Mouse (Mus musculus): ENCODE results near the gene Aqp9. TPM values are rescaled to one million over a fixed set of nuclear protein-coding genes. Genes with fewer than 3 reads are reported as not detected.

The Aqp9 gene
- polyA plus RNA-seq, 1 experiment: 0.36 TPM

- DNase-seq (ENCODE audit: low read depth): peak; percentile 76
- TF ChIP-seq POLR2A (IDR thresholded peaks at IDR 0.05; ENCODE audit: borderline replicate concordance, extremely low read depth, insufficient read depth, insufficient read length, poor library complexity, severe bottlenecking): no peak
- TF ChIP-seq CTCF (IDR thresholded peaks at IDR 0.05; ENCODE audit: borderline replicate concordance, extremely low read depth, insufficient read depth, insufficient read length): no peak
Observed at GRCm38 (mm10) chr9:71166871-71167465, 1.5 kb downstream of the Aqp9 start.

- no peak for DNase-seq (ENCODE audit: low read depth)
- no peak for TF ChIP-seq CTCF (IDR thresholded peaks at IDR 0.05; ENCODE audit: borderline replicate concordance, extremely low read depth, insufficient read depth, insufficient read length)
- TF ChIP-seq POLR2A (IDR thresholded peaks at IDR 0.05; ENCODE audit: borderline replicate concordance, extremely low read depth, insufficient read depth, insufficient read length, poor library complexity, severe bottlenecking): no peak
Observed at GRCm38 (mm10) chr9:71166019-71166705, 2.3 kb downstream of the Aqp9 start.

- TF ChIP-seq CTCF (IDR thresholded peaks at IDR 0.05; ENCODE audit: borderline replicate concordance, extremely low read depth, insufficient read depth, insufficient read length) (no peak), POLR2A (IDR thresholded peaks at IDR 0.05; ENCODE audit: borderline replicate concordance, extremely low read depth, insufficient read depth, insufficient read length, poor library complexity, severe bottlenecking) (no peak)
- no peak for DNase-seq (ENCODE audit: low read depth)
Observed at GRCm38 (mm10) chr9:71165510-71165909, 3.0 kb downstream of the Aqp9 start.

- no peak for TF ChIP-seq CTCF (IDR thresholded peaks at IDR 0.05; ENCODE audit: borderline replicate concordance, extremely low read depth, insufficient read depth, insufficient read length)
- TF ChIP-seq POLR2A (IDR thresholded peaks at IDR 0.05; ENCODE audit: borderline replicate concordance, extremely low read depth, insufficient read depth, insufficient read length, poor library complexity, severe bottlenecking): no peak
- no peak for DNase-seq (ENCODE audit: low read depth)
Observed at GRCm38 (mm10) chr9:71165061-71165460, 3.4 kb downstream of the Aqp9 start.

GRCm38 (mm10) chr9:71164353-71164752, 4.1 kb downstream of the Aqp9 start:
- no peak for DNase-seq (ENCODE audit: low read depth)
- TF ChIP-seq POLR2A (IDR thresholded peaks at IDR 0.05; ENCODE audit: borderline replicate concordance, extremely low read depth, insufficient read depth, insufficient read length, poor library complexity, severe bottlenecking) (no peak), CTCF (IDR thresholded peaks at IDR 0.05; ENCODE audit: borderline replicate concordance, extremely low read depth, insufficient read depth, insufficient read length) (no peak)

GRCm38 (mm10) chr9:71162858-71163740, 5.4 kb downstream of the Aqp9 start:
- TF ChIP-seq CTCF (IDR thresholded peaks at IDR 0.05; ENCODE audit: borderline replicate concordance, extremely low read depth, insufficient read depth, insufficient read length) (no peak), POLR2A (IDR thresholded peaks at IDR 0.05; ENCODE audit: borderline replicate concordance, extremely low read depth, insufficient read depth, insufficient read length, poor library complexity, severe bottlenecking) (no peak)
- no peak for DNase-seq (ENCODE audit: low read depth)

GRCm38 (mm10) chr9:71162131-71162857, 6.2 kb downstream of the Aqp9 start:
- TF ChIP-seq CTCF (IDR thresholded peaks at IDR 0.05; ENCODE audit: borderline replicate concordance, extremely low read depth, insufficient read depth, insufficient read length) (no peak), POLR2A (IDR thresholded peaks at IDR 0.05; ENCODE audit: borderline replicate concordance, extremely low read depth, insufficient read depth, insufficient read length, poor library complexity, severe bottlenecking) (no peak)
- DNase-seq (ENCODE audit: low read depth): no peak

- no peak for DNase-seq (ENCODE audit: low read depth)
- TF ChIP-seq POLR2A (IDR thresholded peaks at IDR 0.05; ENCODE audit: borderline replicate concordance, extremely low read depth, insufficient read depth, insufficient read length, poor library complexity, severe bottlenecking) (no peak), CTCF (IDR thresholded peaks at IDR 0.05; ENCODE audit: borderline replicate concordance, extremely low read depth, insufficient read depth, insufficient read length) (no peak)
Observed at GRCm38 (mm10) chr9:71160849-71161711, 7.4 kb downstream of the Aqp9 start.

GRCm38 (mm10) chr9:71159686-71160085, 8.8 kb downstream of the Aqp9 start:
- TF ChIP-seq POLR2A (IDR thresholded peaks at IDR 0.05; ENCODE audit: borderline replicate concordance, extremely low read depth, insufficient read depth, insufficient read length, poor library complexity, severe bottlenecking) (no peak), CTCF (IDR thresholded peaks at IDR 0.05; ENCODE audit: borderline replicate concordance, extremely low read depth, insufficient read depth, insufficient read length) (no peak)
- DNase-seq (ENCODE audit: low read depth): no peak

- TF ChIP-seq POLR2A (IDR thresholded peaks at IDR 0.05; ENCODE audit: borderline replicate concordance, extremely low read depth, insufficient read depth, insufficient read length, poor library complexity, severe bottlenecking) (no peak), CTCF (IDR thresholded peaks at IDR 0.05; ENCODE audit: borderline replicate concordance, extremely low read depth, insufficient read depth, insufficient read length) (no peak)
- no peak for DNase-seq (ENCODE audit: low read depth)
Observed at GRCm38 (mm10) chr9:71159060-71159626, 9.3 kb downstream of the Aqp9 start.

All from brain, embryonic 14.5 days (tissue).